Mouse (Mus musculus) brain, embryonic 14.5 days (tissue): Measurements from ENCODE around the gene Gm45521.

Experiments used
- CTCF ChIP-seq: fragments of 200-500 bp; IDR thresholded peaks from 2 replicates; pipeline ENCODE4 v1.5.1; 2012; ENCODE audit warnings: inconsistent platforms, mild to moderate bottlenecking, moderate library complexity, borderline replicate concordance; ENCODE audit not compliant: insufficient read depth, insufficient read length; ENCODE audit errors: extremely low read depth
- POLR2A ChIP-seq: fragments of 200-500 bp; IDR thresholded peaks from 2 replicates; pipeline ENCODE4 v1.6.1; 2012; ENCODE audit warnings: mild to moderate bottlenecking, inconsistent platforms, borderline replicate concordance; ENCODE audit not compliant: poor library complexity, insufficient read depth, insufficient read length, severe bottlenecking; ENCODE audit errors: extremely low read depth

- TF ChIP-seq CTCF: no peak
- TF ChIP-seq POLR2A: no peak
These were observed 33.5 kb upstream of the Gm45521 start for GRCm38 (mm10) chr14:7923635-7924034.
